In the genomic region with DNA sequence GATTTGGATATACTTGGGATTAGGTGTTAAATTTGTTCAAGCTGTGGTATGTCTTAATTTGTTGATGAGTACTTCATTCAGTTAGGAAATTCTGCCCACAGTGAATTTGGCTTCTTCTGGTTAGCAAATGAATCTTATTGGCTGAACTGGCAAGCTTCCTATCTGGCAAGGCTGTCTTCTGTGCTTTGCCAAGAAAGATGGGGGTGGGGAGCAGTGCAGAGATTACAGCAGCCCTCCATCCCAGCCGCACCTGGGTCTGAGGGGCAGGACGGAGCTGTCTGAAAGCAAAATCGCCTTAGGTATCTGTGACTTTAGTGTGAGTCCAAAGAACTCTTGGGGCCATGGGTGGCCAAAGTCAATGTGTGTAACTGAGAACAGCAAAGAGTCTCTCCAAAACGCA, we compare ENCODE assay signal across 17 mouse cellular contexts. TPM values are rescaled to one million over a fixed set of nuclear protein-coding genes. Genes with fewer than 3 reads are reported as not detected.
DNase-seq lines count a peak whose midpoint lies in the region; ATAC-seq and TF ChIP-seq lines count a peak whose summit lies in the region.
"Had no signal": no experiment of that assay in that cellular context is flagged by ENCODE, and none has a peak within 500 bp of the region (broad histone marks: within the 10 kb centered on the region; RNA-seq: fewer than 3 reads in every experiment).

No protein-coding gene starts in this region.

- peak; percentile 16 for DNase-seq in cerebellum, adult 11-12 months
- DNase-seq in cerebellum, adult 11 months: no peak
- DNase-seq in lung, embryonic 14.5 days: peak; percentile 21
- DNase-seq in lung, postnatal 0 days (ENCODE audit: low spot score): no peak
- DNase-seq in cerebellum, adult 9-10 months: peak; percentile 46
- peak; percentile 42 for DNase-seq in ovary, postnatal 14 days (ENCODE audit: low spot score)
- no peak for DNase-seq in urinary bladder, postnatal 10 days (ENCODE audit: low spot score)
- DNase-seq: heart, adult 18-20 months; heart, postnatal 10 days; kidney, adult 2 months; liver; thymus, postnatal 25 days had no signal

- H3K27me3 ChIP-seq in lung, embryonic 14.5 days (ENCODE audit: insufficient read depth, low read length): no peaks in the 10 kb centered on the region
- H3K27me3 ChIP-seq in lung, postnatal 0 days (replicated peaks; ENCODE audit: insufficient read depth, low read length): no peaks in the 10 kb centered on the region
- H3K27me3 ChIP-seq: lung, embryonic 15.5 days; stomach, embryonic 15.5 days had no signal

- H3K36me3 ChIP-seq in lung, embryonic 14.5 days (ENCODE audit: insufficient read depth): no peaks in the 10 kb centered on the region
- H3K36me3 ChIP-seq in lung, postnatal 0 days (ENCODE audit: insufficient read depth, low read length): no peaks in the 10 kb centered on the region
- H3K36me3 ChIP-seq: lung, embryonic 15.5 days; stomach, embryonic 15.5 days had no signal

- H3K4me3 ChIP-seq in lung, embryonic 14.5 days (ENCODE audit: low read depth, low read length): no peak overlapping the region
- H3K4me3 ChIP-seq in lung, postnatal 0 days (ENCODE audit: low read depth, low read length): no peak overlapping the region
- H3K4me3 ChIP-seq: left cerebral cortex, adult 2 months; lung, embryonic 15.5 days; stomach, embryonic 15.5 days had no signal

- H3K27ac ChIP-seq in lung, embryonic 14.5 days (ENCODE audit: low read depth): no peak overlapping the region
- no peak overlapping the region for H3K27ac ChIP-seq in lung, postnatal 0 days (ENCODE audit: low read length)
- H3K27ac ChIP-seq: left cerebral cortex, adult 2 months; lung, embryonic 15.5 days; stomach, embryonic 15.5 days had no signal

- H3K4me1 ChIP-seq in lung, embryonic 14.5 days (ENCODE audit: insufficient read depth): 0 out of 2 replicates have a peak, but pooled peaks cover 4% of the 10 kb centered on the region
- H3K4me1 ChIP-seq in lung, postnatal 0 days (ENCODE audit: insufficient read depth, low read depth, low read length): no peaks in the 10 kb centered on the region
- H3K4me1 ChIP-seq: stomach, embryonic 15.5 days had no signal

- no peak for ATAC-seq in lung, embryonic 14.5 days (ENCODE audit: insufficient read depth)
- no peak for ATAC-seq in lung, postnatal 0 days
- ATAC-seq in megakaryocyte progenitor cell, adult 5-6 weeks (replicated peaks; ENCODE audit: poor library complexity): no peak
- ATAC-seq: hindbrain, embryonic 16.5 days had no signal

- no peaks in the 10 kb centered on the region for H3K9me3 ChIP-seq in lung, embryonic 14.5 days (ENCODE audit: low read depth, low read length)
- H3K9me3 ChIP-seq in lung, postnatal 0 days (ENCODE audit: low read length): no peaks in the 10 kb centered on the region
- H3K9me3 ChIP-seq: lung, embryonic 15.5 days; stomach, embryonic 15.5 days had no signal

- TF ChIP-seq CTCF in lung, embryonic 14.5 days (IDR thresholded peaks at IDR 0.05; ENCODE audit: low read depth): no peak
- no peak for TF ChIP-seq CTCF in lung, postnatal 0 days (IDR thresholded peaks at IDR 0.05)

- WGBS in lung, embryonic 14.5 days: 36% methylated on average over 4 of the region's 4 CpGs
- WGBS in lung, postnatal 0 days: 52% methylated on average over 4 of the region's 4 CpGs

- no peak overlapping the region for H3K9ac ChIP-seq in lung, embryonic 14.5 days
- no peak overlapping the region for H3K9ac ChIP-seq in lung, postnatal 0 days (replicated peaks; ENCODE audit: low read depth)
- H3K9ac ChIP-seq: lung, embryonic 15.5 days; stomach, embryonic 15.5 days had no signal

- H3K4me2 ChIP-seq in lung, embryonic 14.5 days: no peak overlapping the region
- no peak overlapping the region for H3K4me2 ChIP-seq in lung, postnatal 0 days (replicated peaks; ENCODE audit: low read depth, low read length)
- H3K4me2 ChIP-seq: lung, embryonic 15.5 days; stomach, embryonic 15.5 days had no signal

- TF ChIP-seq EP300 in lung, postnatal 0 days (IDR thresholded peaks at IDR 0.05): no peak

RNA-seq across cellular contexts. Expression of a gene that starts 40.9 kb away (rescaled TPM):
- 1.9 and 2.0 TPM in 2 replicates for polyA plus RNA-seq in lung, embryonic 14.5 days (2014; fragmentation: Nextera tagmentation; extraction: Ambion mirVana)
- polyA plus RNA-seq in lung, postnatal 0 days (2015; fragmentation: Nextera tagmentation; extraction: Ambion mirVana): 2.8 and 3.3 TPM in 2 replicates
- not detected in 2 replicates for total RNA-seq in megakaryocyte progenitor cell, adult 5-6 weeks (2015)
- not detected in 2 replicates for total RNA-seq in megakaryocyte progenitor cell, adult 5-6 weeks (2017)

Comparison
In these comparisons a context has a peak if more than half of its experiments do, and no peak if none do; other contexts are left out.
1. DNase-seq: peak in cerebellum, adult 11-12 months (single experiment), lung, embryonic 14.5 days (single experiment), cerebellum, adult 9-10 months (single experiment) and ovary, postnatal 14 days (single experiment); none in cerebellum, adult 11 months (single experiment), lung, postnatal 0 days (single experiment) and urinary bladder, postnatal 10 days (single experiment).